Comparison of ENCODE assay signal across 19 mouse cellular contexts in the genomic region with DNA sequence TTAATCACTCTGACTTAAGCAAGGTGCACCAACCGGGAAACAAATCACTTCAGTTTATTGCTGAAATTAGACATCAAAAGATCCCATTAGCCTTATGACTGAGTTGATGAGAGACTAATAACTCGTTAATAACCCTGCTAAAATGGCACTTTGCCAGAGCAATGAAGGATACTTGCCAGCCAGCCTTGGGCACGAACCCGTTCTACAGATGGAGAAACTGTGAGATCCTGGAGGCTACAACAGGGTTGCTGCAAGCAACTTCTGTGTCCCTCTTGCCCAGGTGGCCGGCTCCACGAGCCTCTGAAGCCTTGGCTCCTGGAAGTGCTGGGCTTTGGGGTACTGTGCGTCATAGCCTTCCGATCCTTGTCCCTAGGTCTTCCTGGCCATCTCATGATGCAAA. TPM values are rescaled to one million over a fixed set of nuclear protein-coding genes. Genes with fewer than 3 reads are reported as not detected.
"Had no signal": no experiment of that assay in that cellular context is flagged by ENCODE, and none has a peak within 500 bp of the region (broad histone marks: within the 10 kb centered on the region; RNA-seq: fewer than 3 reads in every experiment).

No protein-coding gene starts in this region.

- DNase-seq: kidney, postnatal 36 days; lung, adult 2 months; lung, postnatal 36 days; right cerebral cortex, adult 18-20 months; right cerebral cortex, postnatal 25 days; thymus, postnatal 4 days had no signal

- H3K4me1 ChIP-seq: limb, embryonic 10.5 days; liver, embryonic 15.5 days; midbrain, embryonic 13.5 days had no signal

- H3K4me3 ChIP-seq: left cerebral cortex, adult 2 months; limb, embryonic 10.5 days; liver, embryonic 15.5 days; midbrain, embryonic 13.5 days had no signal

- H3K27me3 ChIP-seq: liver, embryonic 15.5 days; midbrain, embryonic 13.5 days had no signal

- H3K27ac ChIP-seq: kidney, postnatal 0 days; left cerebral cortex, adult 2 months; limb, embryonic 10.5 days; liver, embryonic 15.5 days; midbrain, embryonic 13.5 days; stomach, postnatal 0 days had no signal

RNA-seq across cellular contexts. Expression of a gene that starts 47.0 kb away (rescaled TPM):
- total RNA-seq: layer of hippocampus, adult 18-20 months; layer of hippocampus, postnatal 10 days; left cerebral cortex, adult 2 months; left cerebral cortex, postnatal 14 days; megakaryocyte progenitor cell, adult 5-6 weeks had no signal
- polyA plus RNA-seq: kidney, postnatal 0 days; limb, embryonic 10.5 days; liver, embryonic 11.5 days; lung, adult 2 months; lung, postnatal 0 days; small intestine, adult 2 months; stomach, postnatal 0 days had no signal
